Mouse (Mus musculus): ENCODE measurements around the gene Macrod2. TPM values are rescaled to one million over a fixed set of nuclear protein-coding genes. Genes with fewer than 3 reads are reported as not detected.
A peak's percentile ranks its signal among the peaks of the same experiment; 100 is the strongest.

Gene Macrod2
- polyA plus RNA-seq (2015; fragmentation: Nextera tagmentation; extraction: Ambion mirVana) = 11.5 and 11.8 TPM in 2 replicates

DNA sequence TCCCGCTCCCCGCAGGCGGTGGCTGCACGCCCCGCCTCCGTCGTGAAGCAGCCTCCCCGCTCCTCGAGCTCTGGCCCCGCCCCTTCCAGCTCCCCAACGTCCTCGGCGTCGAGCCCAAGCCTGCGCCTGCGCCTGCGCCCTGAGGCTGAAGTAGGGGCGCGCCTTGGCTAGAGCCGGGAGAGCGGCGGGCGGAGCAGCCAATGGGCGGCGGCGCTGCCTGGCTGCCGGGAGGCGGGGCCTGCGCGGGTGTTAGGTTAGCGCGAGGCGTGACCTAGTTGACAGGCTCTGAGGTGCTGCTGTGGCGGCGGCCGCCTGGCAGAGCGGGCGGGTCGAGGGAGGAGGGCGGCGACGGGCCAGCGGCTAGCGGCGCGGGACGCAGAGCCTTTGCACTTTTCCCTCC lies at the start of gene Macrod2:
Gene Macrod2, plus strand, starts transcription at position 131 of the 400 bp plus-strand sequence.
- Histone ChIP-seq H3K9ac (peak within 1 kb of the TSS; percentile 75), H3K27ac (no peak within 1 kb of the TSS), H3K4me3 (replicated peaks) (peak within 1 kb of the TSS; percentile 71), H3K4me1 (replicated peaks) (peaks cover 19% of the 10 kb centered on the region), H3K9me3 (replicated peaks) (no peaks in the 10 kb centered on the region), H3K27me3 (peaks cover 20% of the 10 kb centered on the region), H3K36me3 (no peaks in the 10 kb centered on the region), H3K4me2 (peak within 1 kb of the TSS; percentile 95)
- ATAC-seq (ENCODE audit: low read depth) (peak; percentile 99), DNase-seq (peak; percentile 95)
- WGBS (ENCODE audit: insufficient replicate concordance) = 1% methylated on average over 29 of the region's 47 CpGs

DNA sequence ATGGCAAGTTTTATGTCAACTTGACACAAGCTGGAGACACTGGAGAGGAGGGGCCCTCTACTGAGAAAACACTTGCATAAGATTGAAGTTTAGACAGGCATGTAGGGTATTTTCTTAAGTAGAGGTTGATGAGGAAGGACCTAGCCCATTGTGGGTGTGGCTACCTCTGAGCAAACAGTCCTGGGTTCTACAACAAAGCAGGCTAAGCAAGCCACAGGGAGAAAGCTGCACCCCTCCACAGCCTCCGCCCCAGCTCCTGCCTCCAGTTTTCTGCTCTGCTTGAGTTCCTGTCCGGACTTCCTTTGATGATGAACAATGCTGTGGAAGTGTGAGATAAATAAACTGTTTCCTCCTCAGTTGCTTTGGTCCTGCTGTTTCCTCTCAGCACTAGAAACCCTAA lies 35.2 kb upstream of the Macrod2 start:
- H3K9ac ChIP-seq = no peak overlapping the region
- peak; percentile 51 for ATAC-seq (ENCODE audit: low read depth)
- H3K4me1 ChIP-seq (replicated peaks) = no peaks in the 10 kb centered on the region
- no peaks in the 10 kb centered on the region for H3K36me3 ChIP-seq
- H3K4me2 ChIP-seq = no peak overlapping the region
- H3K27ac ChIP-seq = no peak overlapping the region
- 22% methylated on average over 2 of the region's 2 CpGs for WGBS (ENCODE audit: insufficient replicate concordance)
- DNase-seq = no peak
- no peaks in the 10 kb centered on the region for H3K9me3 ChIP-seq (replicated peaks)
- no peaks in the 10 kb centered on the region for H3K27me3 ChIP-seq
- no peak overlapping the region for H3K4me3 ChIP-seq (replicated peaks)

DNA sequence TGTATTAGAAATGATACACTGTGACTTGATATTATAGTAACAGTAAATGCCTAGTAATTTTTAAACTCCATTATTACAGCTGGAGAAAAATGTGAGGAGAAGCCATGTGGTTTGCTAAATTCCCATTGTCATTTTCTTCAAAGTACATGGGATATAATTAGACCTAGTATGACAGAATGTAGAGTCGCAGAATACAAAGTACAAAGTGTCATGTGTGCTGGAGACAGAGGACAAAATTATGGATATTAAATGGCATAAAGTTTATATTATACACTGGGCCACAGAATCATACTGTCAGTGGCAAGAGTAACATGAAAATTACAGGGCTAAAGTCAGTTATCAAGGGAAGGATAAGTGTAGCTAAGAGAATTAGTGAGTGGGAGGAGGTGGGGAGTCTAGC lies 30.3 kb upstream of the Macrod2 start:
- no peak overlapping the region for H3K4me2 ChIP-seq
- 48% methylated on average over 1 of the region's 1 CpGs for WGBS (ENCODE audit: insufficient replicate concordance)
- no peak overlapping the region for H3K9ac ChIP-seq
- DNase-seq (no peak), ATAC-seq (ENCODE audit: low read depth) (no peak)
- no peaks in the 10 kb centered on the region for H3K9me3 ChIP-seq (replicated peaks)
- H3K36me3 ChIP-seq = no peaks in the 10 kb centered on the region
- no peaks in the 10 kb centered on the region for H3K27me3 ChIP-seq
- no peaks in the 10 kb centered on the region for H3K4me1 ChIP-seq (replicated peaks)
- no peak overlapping the region for H3K4me3 ChIP-seq (replicated peaks)
- no peak overlapping the region for H3K27ac ChIP-seq

- Histone ChIP-seq H3K36me3 (no peaks in the 10 kb centered on the region), H3K4me3 (replicated peaks) (no peak within 1 kb of the TSS), H3K27ac (no peak within 1 kb of the TSS), H3K9ac (no peak within 1 kb of the TSS), H3K4me2 (no peak within 1 kb of the TSS), H3K27me3 (no peaks in the 10 kb centered on the region), H3K4me1 (replicated peaks) (peaks cover 1% of the 10 kb centered on the region; the same call in 1 of the 2 replicates), H3K9me3 (replicated peaks) (no peaks in the 10 kb centered on the region)
- WGBS (ENCODE audit: insufficient replicate concordance) = 31% methylated on average over 4 of the region's 4 CpGs
- no peak for ATAC-seq (ENCODE audit: low read depth)
- no peak for DNase-seq
Measured at GRCm38 (mm10) chr2:140389525-140389924, 5.6 kb upstream of the Macrod2 start, which contains the start of gene Sel1l2. Gene Sel1l2, minus strand, starts transcription at chr2:140389706.

GRCm38 (mm10) chr2:140395744-140396231 lies 679 bp downstream of the Macrod2 start:
- Histone ChIP-seq H3K4me3 (replicated peaks) (peak overlapping the region; percentile 71), H3K27me3 (peaks cover 20% of the 10 kb centered on the region), H3K27ac (no peak overlapping the region), H3K4me2 (peak overlapping the region; percentile 95), H3K9me3 (replicated peaks) (no peaks in the 10 kb centered on the region), H3K4me1 (replicated peaks) (peaks cover 19% of the 10 kb centered on the region), H3K36me3 (no peaks in the 10 kb centered on the region), H3K9ac (peak overlapping the region; percentile 75)
- peak; percentile 45 for ATAC-seq (ENCODE audit: low read depth)
- WGBS (ENCODE audit: insufficient replicate concordance) = under 1% methylated on average over 57 of the region's 58 CpGs
- DNase-seq = peak; percentile 15

- no peaks in the 10 kb centered on the region for H3K36me3 ChIP-seq
- H3K4me3 ChIP-seq (replicated peaks) = no peak overlapping the region
- DNase-seq (no peak), ATAC-seq (ENCODE audit: low read depth) (peak; percentile 31; the same call in 1 of the 2 replicates)
- no peaks in the 10 kb centered on the region for H3K9me3 ChIP-seq (replicated peaks)
- H3K4me1 ChIP-seq (replicated peaks) = peaks cover 6% of the 10 kb centered on the region
- no peak overlapping the region for H3K4me2 ChIP-seq
- H3K9ac ChIP-seq = no peak overlapping the region
- no peaks in the 10 kb centered on the region for H3K27me3 ChIP-seq
- no peak overlapping the region for H3K27ac ChIP-seq
Measured at GRCm38 (mm10) chr2:140425844-140426243, 30.7 kb downstream of the Macrod2 start.

- H3K9ac ChIP-seq = no peak overlapping the region
- H3K4me1 ChIP-seq (replicated peaks) = peaks cover 6% of the 10 kb centered on the region
- 14% methylated on average over 4 of the region's 4 CpGs for WGBS (ENCODE audit: insufficient replicate concordance)
- no peaks in the 10 kb centered on the region for H3K36me3 ChIP-seq
- H3K4me3 ChIP-seq (replicated peaks) = no peak overlapping the region
- ATAC-seq (ENCODE audit: low read depth) (no peak), DNase-seq (no peak)
- H3K27ac ChIP-seq = no peak overlapping the region
- no peak overlapping the region for H3K4me2 ChIP-seq
- no peaks in the 10 kb centered on the region for H3K27me3 ChIP-seq
- no peaks in the 10 kb centered on the region for H3K9me3 ChIP-seq (replicated peaks)
Measured at GRCm38 (mm10) chr2:140427283-140427682, 32.2 kb downstream of the Macrod2 start.

DNA sequence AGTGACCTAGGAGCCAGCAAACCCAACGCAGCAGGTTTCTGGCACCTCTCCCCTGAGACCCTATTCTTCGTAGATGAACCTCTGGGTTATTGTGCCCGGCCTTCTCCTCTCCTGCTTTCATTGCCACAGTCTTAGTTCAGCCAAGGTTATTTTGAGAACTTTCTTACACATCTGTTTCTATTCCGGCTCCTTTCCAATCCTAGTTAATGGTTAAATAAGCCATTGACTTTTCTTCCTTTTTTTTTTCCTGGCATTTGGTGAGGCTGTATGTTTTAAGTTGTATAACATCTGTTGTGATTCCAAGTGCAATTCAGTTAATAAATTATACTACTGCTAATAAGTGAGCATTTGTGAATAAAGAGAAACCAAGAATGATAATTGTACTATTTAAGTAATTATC lies 44.0 kb downstream of the Macrod2 start:
- no peaks in the 10 kb centered on the region for H3K4me1 ChIP-seq (replicated peaks)
- no peak overlapping the region for H3K4me3 ChIP-seq (replicated peaks)
- no peak overlapping the region for H3K9ac ChIP-seq
- no peaks in the 10 kb centered on the region for H3K9me3 ChIP-seq (replicated peaks)
- WGBS (ENCODE audit: insufficient replicate concordance) = 59% methylated on average over 4 of the region's 4 CpGs
- H3K4me2 ChIP-seq = no peak overlapping the region
- DNase-seq (no peak), ATAC-seq (ENCODE audit: low read depth) (no peak)
- no peaks in the 10 kb centered on the region for H3K27me3 ChIP-seq
- no peaks in the 10 kb centered on the region for H3K36me3 ChIP-seq
- no peak overlapping the region for H3K27ac ChIP-seq

DNA sequence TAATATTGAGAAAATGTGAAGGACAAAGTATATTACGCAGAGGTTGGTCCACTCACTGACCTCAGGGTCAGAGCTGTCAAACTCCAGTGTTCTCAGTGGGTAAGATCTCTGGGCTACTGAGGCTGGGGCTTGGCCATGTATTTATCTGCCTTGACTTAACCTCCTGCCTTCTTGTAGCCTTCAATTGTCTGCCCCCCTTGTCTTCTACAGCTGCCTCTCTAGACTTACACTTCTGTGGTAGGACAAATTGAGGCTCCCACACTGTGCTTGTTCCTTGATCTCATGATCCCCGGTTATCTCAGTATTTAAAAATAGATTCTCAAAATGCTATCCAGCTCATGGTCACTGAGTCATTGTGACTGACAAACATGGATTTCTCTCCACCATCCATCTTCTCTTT lies 53.5 kb downstream of the Macrod2 start:
- Histone ChIP-seq H3K9me3 (replicated peaks) (no peaks in the 10 kb centered on the region), H3K27ac (no peak overlapping the region), H3K4me1 (replicated peaks) (no peaks in the 10 kb centered on the region), H3K9ac (no peak overlapping the region), H3K4me2 (no peak overlapping the region), H3K27me3 (no peaks in the 10 kb centered on the region), H3K36me3 (no peaks in the 10 kb centered on the region), H3K4me3 (replicated peaks) (no peak overlapping the region)
- DNase-seq = no peak
- WGBS (ENCODE audit: insufficient replicate concordance) = 63% methylated on average over 2 of the region's 2 CpGs
- ATAC-seq (ENCODE audit: low read depth) = no peak

GRCm38 (mm10) chr2:140475770-140476169 lies 80.7 kb downstream of the Macrod2 start:
- H3K4me2 ChIP-seq = no peak overlapping the region
- H3K4me1 ChIP-seq (replicated peaks) = no peaks in the 10 kb centered on the region
- WGBS (ENCODE audit: insufficient replicate concordance) = 57% methylated on average over 2 of the region's 2 CpGs
- H3K36me3 ChIP-seq = no peaks in the 10 kb centered on the region
- H3K27me3 ChIP-seq = no peaks in the 10 kb centered on the region
- no peak overlapping the region for H3K9ac ChIP-seq
- H3K27ac ChIP-seq = no peak overlapping the region
- H3K9me3 ChIP-seq (replicated peaks) = no peaks in the 10 kb centered on the region
- DNase-seq (no peak), ATAC-seq (ENCODE audit: low read depth) (no peak)
- no peak overlapping the region for H3K4me3 ChIP-seq (replicated peaks)

GRCm38 (mm10) chr2:140476891-140477290 lies 81.8 kb downstream of the Macrod2 start:
- Histone ChIP-seq H3K4me2 (no peak overlapping the region), H3K9ac (no peak overlapping the region)
- WGBS (ENCODE audit: insufficient replicate concordance) = 59% methylated on average over 4 of the region's 4 CpGs

GRCm38 (mm10) chr2:140482604-140483003 lies 87.5 kb downstream of the Macrod2 start:
- Histone ChIP-seq H3K9me3 (replicated peaks) (no peaks in the 10 kb centered on the region), H3K27ac (no peak overlapping the region), H3K4me2 (no peak overlapping the region), H3K4me3 (replicated peaks) (no peak overlapping the region), H3K9ac (no peak overlapping the region), H3K36me3 (no peaks in the 10 kb centered on the region), H3K4me1 (replicated peaks) (no peaks in the 10 kb centered on the region), H3K27me3 (no peaks in the 10 kb centered on the region)
- no peak for DNase-seq
- no peak for ATAC-seq (ENCODE audit: low read depth)
- WGBS (ENCODE audit: insufficient replicate concordance) = 58% methylated on average over 2 of the region's 2 CpGs

More at GRCm38 (mm10) chr2:140476891-140477290, 81.8 kb downstream of the Macrod2 start:
- no peak for ATAC-seq (ENCODE audit: low read depth)
- Histone ChIP-seq H3K27me3 (no peaks in the 10 kb centered on the region), H3K9me3 (replicated peaks) (no peaks in the 10 kb centered on the region), H3K4me1 (replicated peaks) (no peaks in the 10 kb centered on the region), H3K27ac (no peak overlapping the region), H3K36me3 (no peaks in the 10 kb centered on the region), H3K4me3 (replicated peaks) (no peak overlapping the region)
- DNase-seq = no peak

All from liver, embryonic 13.5 days (tissue).